Comparison of ENCODE assay signal across 9 mouse cellular contexts in genomic region chr4:140625651-140626525, GRCm38 (mm10). TPM values are rescaled to one million over a fixed set of nuclear protein-coding genes. Genes with fewer than 3 reads are reported as not detected.
DNase-seq lines count a peak whose midpoint lies in the region; ATAC-seq and TF ChIP-seq lines count a peak whose summit lies in the region.
"Had no signal": no experiment of that assay in that cellular context is flagged by ENCODE, and none has a peak within 500 bp of the region (broad histone marks: within the 10 kb centered on the region; RNA-seq: fewer than 3 reads in every experiment).

No protein-coding gene starts in this region.

- no peak overlapping the region for H3K4me2 ChIP-seq in heart, embryonic 14.5 days (ENCODE audit: low read length)
- no peak overlapping the region for H3K4me2 ChIP-seq in neural tube, embryonic 11.5 days (ENCODE audit: low read depth)
- no peak overlapping the region for H3K4me2 ChIP-seq in hindbrain, embryonic 16.5 days (ENCODE audit: low read length)
- no peak overlapping the region for H3K4me2 ChIP-seq in midbrain, postnatal 0 days (ENCODE audit: low read depth, low read length, poor library complexity, severe bottlenecking)

- WGBS in heart, embryonic 14.5 days = 67% methylated on average over 12 of the region's 12 CpGs
- WGBS in neural tube, embryonic 11.5 days = 76% methylated on average over 12 of the region's 12 CpGs
- WGBS in hindbrain, embryonic 16.5 days = 67% methylated on average over 12 of the region's 12 CpGs
- WGBS in midbrain, postnatal 0 days = 65% methylated on average over 12 of the region's 12 CpGs

- no peaks in the 10 kb centered on the region for H3K9me3 ChIP-seq in heart, embryonic 14.5 days (ENCODE audit: control insufficient read depth, low read length)
- H3K9me3 ChIP-seq in neural tube, embryonic 11.5 days (ENCODE audit: control insufficient read depth, low read length) = no peaks in the 10 kb centered on the region
- no peaks in the 10 kb centered on the region for H3K9me3 ChIP-seq in hindbrain, embryonic 16.5 days (ENCODE audit: control insufficient read depth, low read length)
- H3K9me3 ChIP-seq in midbrain, postnatal 0 days (ENCODE audit: low read length) = no peaks in the 10 kb centered on the region

- H3K27me3 ChIP-seq in heart, embryonic 14.5 days (ENCODE audit: control insufficient read depth, insufficient read depth, low read length) = no peaks in the 10 kb centered on the region
- no peaks in the 10 kb centered on the region for H3K27me3 ChIP-seq in neural tube, embryonic 11.5 days (ENCODE audit: control insufficient read depth, insufficient read depth, low read length)
- no peaks in the 10 kb centered on the region for H3K27me3 ChIP-seq in hindbrain, embryonic 16.5 days (replicated peaks; ENCODE audit: control insufficient read depth, insufficient read depth, low read length)
- no peaks in the 10 kb centered on the region for H3K27me3 ChIP-seq in midbrain, postnatal 0 days (ENCODE audit: insufficient read depth, low read length)

- no peak for DNase-seq in heart, postnatal 4 days
- DNase-seq in neural tube, embryonic 11.5 days (ENCODE audit: low spot score) = no peak
- no peak for DNase-seq in neural tube, embryonic 10.5 days (ENCODE audit: extremely low spot score, low spot score)
- DNase-seq in midbrain, postnatal 0 days (ENCODE audit: low spot score) = no peak
- no peak for DNase-seq in urinary bladder, postnatal 14 days (ENCODE audit: low spot score)
- DNase-seq: thymus, postnatal 36 days had no signal

- ATAC-seq in heart, embryonic 14.5 days (ENCODE audit: insufficient number of reproducible peaks, insufficient read depth, low FRiP score, low read depth) = no peak
- ATAC-seq in neural tube, embryonic 11.5 days (ENCODE audit: insufficient read depth, low FRiP score, low TSS enrichment) = no peak
- no peak for ATAC-seq in hindbrain, embryonic 16.5 days
- ATAC-seq in midbrain, postnatal 0 days (ENCODE audit: low FRiP score) = no peak
- ATAC-seq in cerebellum, adult (ENCODE audit: insufficient number of reproducible peaks, low FRiP score, low TSS enrichment) = no peak

- H3K36me3 ChIP-seq in heart, embryonic 14.5 days (ENCODE audit: control insufficient read depth, insufficient read depth, low read length) = no peaks in the 10 kb centered on the region
- no peaks in the 10 kb centered on the region for H3K36me3 ChIP-seq in neural tube, embryonic 11.5 days (ENCODE audit: control insufficient read depth, insufficient read depth, low read length)
- H3K36me3 ChIP-seq in hindbrain, embryonic 16.5 days (ENCODE audit: control insufficient read depth, insufficient read depth, low read length) = no peaks in the 10 kb centered on the region
- H3K36me3 ChIP-seq in midbrain, postnatal 0 days (ENCODE audit: insufficient read depth, low read length) = no peaks in the 10 kb centered on the region

- no peak overlapping the region for H3K4me3 ChIP-seq in heart, embryonic 14.5 days (ENCODE audit: control insufficient read depth in 1 of 2, insufficient read depth in 1 of 2, low read depth in 1 of 2, low read length in 2 of 2)
- H3K4me3 ChIP-seq in neural tube, embryonic 11.5 days (ENCODE audit: low read depth, low read length) = no peak overlapping the region
- no peak overlapping the region for H3K4me3 ChIP-seq in hindbrain, embryonic 16.5 days (ENCODE audit: low read length)
- no peak overlapping the region for H3K4me3 ChIP-seq in midbrain, postnatal 0 days (ENCODE audit: low read depth, low read length)

- TF ChIP-seq CTCF in midbrain, postnatal 0 days (IDR thresholded peaks at IDR 0.05) = no peak

- peak overlapping the region in 1 of 2 experiments; percentile 79; a peak in 1 of 4 replicates for H3K27ac ChIP-seq in heart, embryonic 14.5 days (replicated peaks in 1 of 2; ENCODE audit: control insufficient read depth in 1 of 2, insufficient read depth in 1 of 2, low read depth in 2 of 2, low read length in 2 of 2)
- H3K27ac ChIP-seq in neural tube, embryonic 11.5 days (ENCODE audit: low read depth, low read length) = peak overlapping the region; percentile 94
- peak overlapping the region; percentile 88; the same call in 1 of the 2 replicates for H3K27ac ChIP-seq in hindbrain, embryonic 16.5 days (ENCODE audit: low read depth, low read length)
- H3K27ac ChIP-seq in midbrain, postnatal 0 days (ENCODE audit: low read depth, low read length) = peak overlapping the region; percentile 77; the same call in 1 of the 2 replicates

- 0 out of 2 replicates have a peak overlapping the region, but pooled peaks have one; percentile 16 for H3K9ac ChIP-seq in heart, embryonic 14.5 days (ENCODE audit: low read length)
- H3K9ac ChIP-seq in neural tube, embryonic 11.5 days (ENCODE audit: low read length) = no peak overlapping the region; the same call in 1 of the 2 replicates
- no peak overlapping the region for H3K9ac ChIP-seq in hindbrain, embryonic 16.5 days (ENCODE audit: low read depth, low read length)
- no peak overlapping the region for H3K9ac ChIP-seq in midbrain, postnatal 0 days (replicated peaks; ENCODE audit: low read length, poor library complexity, severe bottlenecking)

- H3K4me1 ChIP-seq in heart, embryonic 14.5 days (ENCODE audit: control insufficient read depth in 2 of 2, insufficient read depth in 2 of 2, low read length in 2 of 2) = peaks cover 45 to 64% of the 10 kb centered on the region in 2 experiments
- H3K4me1 ChIP-seq in neural tube, embryonic 11.5 days (ENCODE audit: control insufficient read depth, insufficient read depth, low read length) = peaks cover 49% of the 10 kb centered on the region
- H3K4me1 ChIP-seq in hindbrain, embryonic 16.5 days (ENCODE audit: control insufficient read depth, insufficient read depth, low read depth, low read length) = peaks cover 44% of the 10 kb centered on the region
- peaks cover 22% of the 10 kb centered on the region for H3K4me1 ChIP-seq in midbrain, postnatal 0 days (ENCODE audit: insufficient read depth, low read length)

RNA-seq across cellular contexts. Expression of gene Arhgef10l, which starts 39.9 kb away (rescaled TPM):
- 14.2 and 15.9 TPM in 2 replicates for polyA plus RNA-seq in heart, embryonic 14.5 days (2014; fragmentation: Nextera tagmentation; extraction: Ambion mirVana)
- 10 to 100 TPM; 45.9 to 46.7 TPM for total RNA-seq in heart, postnatal 4 days (2021)
- 20.1 and 25.3 TPM in 2 replicates for polyA plus RNA-seq in neural tube, embryonic 11.5 days (2014; fragmentation: Nextera tagmentation; extraction: Ambion mirVana)
- polyA plus RNA-seq in hindbrain, embryonic 16.5 days (2015; fragmentation: Nextera tagmentation; extraction: Ambion mirVana) = 20.7 and 24.5 TPM in 2 replicates
- total RNA-seq in midbrain, postnatal 0 days (2014; rRNA removed) = 68.7 and 81.1 TPM in 2 replicates
- polyA plus RNA-seq in midbrain, postnatal 0 days (2015; fragmentation: Nextera tagmentation; extraction: Ambion mirVana) = 20.7 and 23.1 TPM in 2 replicates
